Mouse (Mus musculus) inflammation-experienced regulatory T-cells, adult 6 months (primary cell): ENCODE results near the gene Tmem247. TPM values are rescaled to one million over a fixed set of nuclear protein-coding genes. Genes with fewer than 3 reads are reported as not detected.
A peak's percentile ranks its signal among the peaks of the same experiment; 100 is the strongest.

Experiments
- ATAC-seq: one replicate; pipeline ENCODE4 v1.8.0; 2017
- polyA plus RNA-seq, 3 experiments: library from polyadenylated mRNA; unstranded; fragments of 100-300 nt; shearing (Covaris generic); gene quantifications; one replicate each; pipeline ENCODE4 v1.2.1; 2017

The Tmem247 gene
- polyA plus RNA-seq, 3 experiments from 2014 or later, result not detected

GRCm38 (mm10) chr17:86915540-86915939 lies 1.6 kb upstream of the Tmem247 start:
- no peak for ATAC-seq

GRCm38 (mm10) chr17:86918786-86919185 lies 1.6 kb downstream of the Tmem247 start:
- ATAC-seq, result no peak

- ATAC-seq, result no peak
Measured at GRCm38 (mm10) chr17:86919729-86920128, 2.6 kb downstream of the Tmem247 start.

GRCm38 (mm10) chr17:86924679-86925078 lies 7.5 kb downstream of the Tmem247 start:
- no peak for ATAC-seq

GRCm38 (mm10) chr17:86926836-86927235 lies 9.7 kb downstream of the Tmem247 start:
- no peak for ATAC-seq

GRCm38 (mm10) chr17:86929355-86929754 lies 12.2 kb downstream of the Tmem247 start:
- no peak for ATAC-seq

GRCm38 (mm10) chr17:86929981-86930380 lies 12.8 kb downstream of the Tmem247 start:
- no peak for ATAC-seq

- no peak for ATAC-seq
Measured at GRCm38 (mm10) chr17:86932896-86933295, 15.7 kb downstream of the Tmem247 start.

- no peak for ATAC-seq
Measured at GRCm38 (mm10) chr17:86937064-86937463, 19.9 kb downstream of the Tmem247 start.

- ATAC-seq, result peak; percentile 52
Measured at GRCm38 (mm10) chr17:86937497-86938155, 20.5 kb downstream of the Tmem247 start.

GRCm38 (mm10) chr17:86938683-86939082 lies 21.5 kb downstream of the Tmem247 start:
- no peak for ATAC-seq

- no peak for ATAC-seq
Measured at GRCm38 (mm10) chr17:86942112-86942511, 25.0 kb downstream of the Tmem247 start.

- ATAC-seq, result no peak
Measured at GRCm38 (mm10) chr17:86943158-86943557, 26.0 kb downstream of the Tmem247 start.

- ATAC-seq, result no peak
Measured at GRCm38 (mm10) chr17:86946078-86946477, 28.9 kb downstream of the Tmem247 start.

- ATAC-seq, result no peak
Measured at GRCm38 (mm10) chr17:86947840-86948796, 31.0 kb downstream of the Tmem247 start, which contains the start of gene Atp6v1e2. Gene Atp6v1e2 (minus strand): TSS chr17:86947897.

GRCm38 (mm10) chr17:86948801-86949200 lies 31.7 kb downstream of the Tmem247 start:
- ATAC-seq, result no peak

- ATAC-seq, result no peak
Measured at GRCm38 (mm10) chr17:86957239-86957638, 40.1 kb downstream of the Tmem247 start.

GRCm38 (mm10) chr17:86957968-86958367 lies 40.8 kb downstream of the Tmem247 start:
- ATAC-seq, result peak; percentile 60

GRCm38 (mm10) chr17:86961301-86961841 lies 44.2 kb downstream of the Tmem247 start:
- ATAC-seq, result no peak

GRCm38 (mm10) chr17:86962297-86962893 lies 45.2 kb downstream of the Tmem247 start:
- ATAC-seq, result peak; percentile 72

GRCm38 (mm10) chr17:86962894-86963585 lies 45.9 kb downstream of the Tmem247 start, which contains the start of gene Rhoq:
Gene Rhoq (plus strand): TSS chr17:86963082.
- ATAC-seq, result peak; percentile 57

- ATAC-seq, result no peak
Measured at GRCm38 (mm10) chr17:86963586-86963902, 46.4 kb downstream of the Tmem247 start.
